Mouse (Mus musculus) heart, embryonic 16.5 days (tissue): ENCODE measurements around the gene Krt18. TPM values are rescaled to one million over a fixed set of nuclear protein-coding genes. Genes with fewer than 3 reads are reported as not detected.
A peak's percentile ranks its signal among the peaks of the same experiment; 100 is the strongest.
"Not testable (repeated sequence)": the region's sequence is repeated elsewhere in the genome, so short reads cannot be mapped to it uniquely, and the experiment has no call there.

Experiments
- ATAC-seq: fragments of 200-750 bp; cut with Nextera tagmentation; replicated peaks from 2 replicates; pipeline ENCODE4 v1.8.0; 2017; ENCODE audit warnings: moderate number of reproducible peaks; ENCODE audit not compliant: insufficient read depth, low FRiP score; ENCODE audit errors: extremely low read depth
- H3K27ac ChIP-seq: fragments of 300-500 bp; sonication (generic); 2 replicates; pipeline ENCODE4 v1.5.1; 2014; ENCODE audit warnings: mild to moderate bottlenecking, low read length, control low read depth, moderate library complexity
- H3K27me3 ChIP-seq: fragments of 300-500 bp; sonication (generic); 2 replicates; pipeline ENCODE4 v1.6.1; 2014; ENCODE audit warnings: low read length, mixed read lengths; ENCODE audit not compliant: control insufficient read depth, insufficient read depth
- H3K36me3 ChIP-seq: fragments of 300-500 bp; sonication (generic); 2 replicates; pipeline ENCODE4 v1.6.1; 2014; ENCODE audit not compliant: control insufficient read depth, insufficient read depth
- H3K4me1 ChIP-seq: fragments of 300-500 bp; sonication (generic); 2 replicates; pipeline ENCODE4 v1.6.1; 2014; ENCODE audit warnings: low read length, mixed read lengths; ENCODE audit not compliant: control insufficient read depth, insufficient read depth
- H3K4me2 ChIP-seq: fragments of 300-500 bp; sonication (generic); 2 replicates; pipeline ENCODE4 v1.6.1; 2014; ENCODE audit warnings: low read depth, mild to moderate bottlenecking, control low read depth, low read length
- H3K4me3 ChIP-seq: fragments of 300-500 bp; sonication (generic); 2 replicates; pipeline ENCODE4 v1.5.1; 2014; ENCODE audit warnings: mild to moderate bottlenecking, control low read depth, low read length
- H3K9ac ChIP-seq: fragments of 300-500 bp; sonication (generic); 2 replicates; pipeline ENCODE4 v1.6.1; 2014; ENCODE audit warnings: low read length, control low read depth
- H3K9me3 ChIP-seq: fragments of 300-500 bp; sonication (generic); replicated peaks from 2 replicates; pipeline ENCODE4 v1.6.1; 2016; ENCODE audit warnings: low read length; ENCODE audit not compliant: control insufficient read depth
- WGBS: fragments of 180-500 bp; shearing (Covaris S2); extraction: QIAGEN DNeasy Blood & Tissue Kit; methylation state at CpG from one replicate; pipeline ENCODE4 v1.1.7; 2014; 5-methylcytosine and 5-hydroxymethylcytosine counted together
- polyA plus RNA-seq: library from polyadenylated mRNA; unstranded; fragments of >200 nt; fragmentation: Nextera tagmentation; extraction: Ambion mirVana; gene quantifications from 2 replicates; pipeline ENCODE4 v1.2.1, GENCODE M21; 2015

Gene Krt18
- polyA plus RNA-seq, 1 experiment from 2014 or later, result 215 TPM

- Histone ChIP-seq H3K27me3 (no peaks in the 10 kb centered on the region), H3K36me3 (no peaks in the 10 kb centered on the region), H3K9ac (peak overlapping the region; percentile 63), H3K27ac (peak overlapping the region; percentile 31; the same call in 1 of the 2 replicates), H3K4me3 (peak overlapping the region; percentile 99), H3K9me3 (no peaks in the 10 kb centered on the region), H3K4me2 (peak overlapping the region; percentile 67), H3K4me1 (peaks cover 13% of the 10 kb centered on the region)
- WGBS, result 13% methylated on average over 6 of the region's 6 CpGs
- ATAC-seq, result peak; percentile 1; the same call in 1 of the 2 replicates
Observed at GRCm38 (mm10) chr15:102072963-102073558, 45.1 kb downstream of the Krt18 start.

GRCm38 (mm10) chr15:102073559-102074069 is 45.6 kb downstream of the Krt18 start, which contains the start of gene Eif4b:
Gene Eif4b, plus strand, starts transcription at chr15:102073773.
- under 1% methylated on average over 58 of the region's 58 CpGs for WGBS
- Histone ChIP-seq H3K9me3 (no peaks in the 10 kb centered on the region), H3K4me2 (peak within 1 kb of the TSS; percentile 96), H3K27ac (peak within 1 kb of the TSS; percentile 96), H3K27me3 (no peaks in the 10 kb centered on the region), H3K4me3 (peak within 1 kb of the TSS; percentile 99), H3K36me3 (no peaks in the 10 kb centered on the region), H3K4me1 (peaks cover 13% of the 10 kb centered on the region), H3K9ac (peak within 1 kb of the TSS; percentile 99)
- ATAC-seq, result peak; percentile 94

- peaks cover 14% of the 10 kb centered on the region for H3K4me1 ChIP-seq
- H3K9ac ChIP-seq, result peak overlapping the region; percentile 99
- 0% methylated on average over 57 of the region's 57 CpGs for WGBS
- H3K27me3 ChIP-seq, result no peaks in the 10 kb centered on the region
- peak overlapping the region; percentile 96 for H3K4me2 ChIP-seq
- H3K9me3 ChIP-seq, result no peaks in the 10 kb centered on the region
- H3K27ac ChIP-seq, result peak overlapping the region; percentile 96
- peak overlapping the region; percentile 99 for H3K4me3 ChIP-seq
- no peaks in the 10 kb centered on the region for H3K36me3 ChIP-seq
- ATAC-seq, result peak; percentile 34
Observed at GRCm38 (mm10) chr15:102074070-102074731, 46.2 kb downstream of the Krt18 start.

- H3K9ac ChIP-seq, result peak overlapping the region; percentile 99
- H3K27me3 ChIP-seq, result no peaks in the 10 kb centered on the region
- H3K4me2 ChIP-seq, result peak overlapping the region; percentile 96
- peak overlapping the region; percentile 96 for H3K27ac ChIP-seq
- no peaks in the 10 kb centered on the region for H3K36me3 ChIP-seq
- peaks cover 16% of the 10 kb centered on the region for H3K4me1 ChIP-seq
- no peaks in the 10 kb centered on the region for H3K9me3 ChIP-seq
- no peak for ATAC-seq
- 8% methylated on average over 11 of the region's 11 CpGs for WGBS
- H3K4me3 ChIP-seq, result peak overlapping the region; percentile 99
Observed at GRCm38 (mm10) chr15:102074876-102075585, 47.1 kb downstream of the Krt18 start.

GRCm38 (mm10) chr15:102077111-102077677 is 49.2 kb downstream of the Krt18 start:
- H3K36me3 ChIP-seq, result peaks cover 1% of the 10 kb centered on the region
- H3K9me3 ChIP-seq, result no peaks in the 10 kb centered on the region
- peaks cover 19% of the 10 kb centered on the region for H3K4me1 ChIP-seq
- no peaks in the 10 kb centered on the region for H3K27me3 ChIP-seq
- H3K4me2 ChIP-seq, result no peak overlapping the region
- no peak for ATAC-seq
- no peak overlapping the region for H3K27ac ChIP-seq
- no peak overlapping the region for H3K9ac ChIP-seq
- H3K4me3 ChIP-seq, result no peak overlapping the region
- WGBS, result 78% methylated on average over 2 of the region's 2 CpGs

- H3K27me3 ChIP-seq, result no peaks in the 10 kb centered on the region
- no peak overlapping the region for H3K9ac ChIP-seq
- no peak overlapping the region for H3K4me2 ChIP-seq
- peaks cover 11% of the 10 kb centered on the region for H3K36me3 ChIP-seq
- ATAC-seq, result no peak
- 65% methylated on average over 4 of the region's 4 CpGs for WGBS
- no peak overlapping the region for H3K4me3 ChIP-seq
- no peaks in the 10 kb centered on the region for H3K9me3 ChIP-seq
- H3K27ac ChIP-seq, result no peak overlapping the region
- H3K4me1 ChIP-seq, result peaks cover 16% of the 10 kb centered on the region
Observed at GRCm38 (mm10) chr15:102079221-102079620, 51.2 kb downstream of the Krt18 start.

GRCm38 (mm10) chr15:102079924-102080323 is 51.9 kb downstream of the Krt18 start:
- H3K4me2 ChIP-seq, H3K27ac ChIP-seq, ATAC-seq, H3K9ac ChIP-seq, H3K27me3 ChIP-seq, H3K4me3 ChIP-seq, H3K9me3 ChIP-seq: not testable (repeated sequence)
- H3K36me3 ChIP-seq, result peaks cover 18% of the 10 kb centered on the region
- peaks cover 13% of the 10 kb centered on the region for H3K4me1 ChIP-seq
- 74% methylated on average over 8 of the region's 8 CpGs for WGBS

GRCm38 (mm10) chr15:102080429-102080828 is 52.4 kb downstream of the Krt18 start:
- Histone ChIP-seq H3K36me3 (peaks cover 21% of the 10 kb centered on the region), H3K4me3 (no peak overlapping the region), H3K27ac (no peak overlapping the region), H3K9ac (no peak overlapping the region), H3K27me3 (no peaks in the 10 kb centered on the region), H3K4me2 (no peak overlapping the region), H3K9me3 (no peaks in the 10 kb centered on the region), H3K4me1 (peaks cover 8% of the 10 kb centered on the region)
- no peak for ATAC-seq
- WGBS, result 45% methylated on average over 2 of the region's 2 CpGs
